Mouse (Mus musculus): ENCODE data around the gene 1110008L16Rik.
"Not testable (repeated sequence)": the region's sequence is repeated elsewhere in the genome, so short reads cannot be mapped to it uniquely, and the experiment has no call there.

1110008L16Rik gene

GRCm38 (mm10) chr12:55343045-55343444 lies 43.7 kb downstream of the 1110008L16Rik start:
- not testable (repeated sequence) for DNase-seq (ENCODE audit: low spot score)

- DNase-seq (ENCODE audit: low spot score) = no peak
These were observed 44.6 kb downstream of the 1110008L16Rik start for GRCm38 (mm10) chr12:55343998-55344397.

GRCm38 (mm10) chr12:55344583-55344982 lies 45.2 kb downstream of the 1110008L16Rik start:
- no peak for DNase-seq (ENCODE audit: low spot score)

- no peak for DNase-seq (ENCODE audit: low spot score)
These were observed 54.0 kb downstream of the 1110008L16Rik start for GRCm38 (mm10) chr12:55353423-55353822.

GRCm38 (mm10) chr12:55354904-55355303 lies 55.5 kb downstream of the 1110008L16Rik start:
- peak; percentile 64 for DNase-seq (ENCODE audit: low spot score)

- DNase-seq (ENCODE audit: low spot score) = no peak
These were observed 57.9 kb downstream of the 1110008L16Rik start for GRCm38 (mm10) chr12:55357303-55357702.

- no peak for DNase-seq (ENCODE audit: low spot score)
These were observed 61.6 kb downstream of the 1110008L16Rik start for GRCm38 (mm10) chr12:55360929-55361328.

GRCm38 (mm10) chr12:55365083-55365482 lies 65.7 kb downstream of the 1110008L16Rik start:
- DNase-seq (ENCODE audit: low spot score) = no peak

GRCm38 (mm10) chr12:55372424-55373055 lies 73.2 kb downstream of the 1110008L16Rik start:
- no peak for DNase-seq (ENCODE audit: low spot score)

- no peak for DNase-seq (ENCODE audit: low spot score)
These were observed 77.7 kb downstream of the 1110008L16Rik start for GRCm38 (mm10) chr12:55376956-55377609.

GRCm38 (mm10) chr12:55377610-55377980 lies 78.2 kb downstream of the 1110008L16Rik start:
- DNase-seq (ENCODE audit: low spot score) = no peak

- DNase-seq (ENCODE audit: low spot score) = no peak
These were observed 84.8 kb downstream of the 1110008L16Rik start, which contains the start of gene Psma6 for GRCm38 (mm10) chr12:55384023-55384749. TSS of gene Psma6 (plus strand) at chr12:55384222.

GRCm38 (mm10) chr12:55384826-55385225 lies 85.4 kb downstream of the 1110008L16Rik start:
- DNase-seq (ENCODE audit: low spot score) = no peak

- peak; percentile 57 for DNase-seq (ENCODE audit: low spot score)
These were observed 86.6 kb downstream of the 1110008L16Rik start for GRCm38 (mm10) chr12:55385931-55386330.

- DNase-seq (ENCODE audit: low spot score) = no peak
These were observed 87.1 kb downstream of the 1110008L16Rik start for GRCm38 (mm10) chr12:55386456-55386855.

- no peak for DNase-seq (ENCODE audit: low spot score)
These were observed 87.9 kb downstream of the 1110008L16Rik start for GRCm38 (mm10) chr12:55387083-55387787.

- DNase-seq (ENCODE audit: low spot score) = no peak
These were observed 88.5 kb downstream of the 1110008L16Rik start for GRCm38 (mm10) chr12:55387788-55388465.

GRCm38 (mm10) chr12:55388478-55388877 lies 89.1 kb downstream of the 1110008L16Rik start:
- peak; percentile 29 for DNase-seq (ENCODE audit: low spot score)

- no peak for DNase-seq (ENCODE audit: low spot score)
These were observed 90.0 kb downstream of the 1110008L16Rik start for GRCm38 (mm10) chr12:55389132-55390081.

GRCm38 (mm10) chr12:55392120-55392519 lies 92.7 kb downstream of the 1110008L16Rik start:
- no peak for DNase-seq (ENCODE audit: low spot score)
